Mouse (Mus musculus) neural tube, embryonic 11.5 days (tissue): ENCODE data around the gene Smox. TPM values are rescaled to one million over a fixed set of nuclear protein-coding genes. Genes with fewer than 3 reads are reported as not detected.

ENCODE experiments used
- ATAC-seq: fragments of 200-750 bp; cut with Nextera tagmentation; 2 replicates; pipeline ENCODE4 v1.8.0; 2017; ENCODE audit warnings: moderate number of reproducible peaks, mild to moderate bottlenecking, moderate TSS enrichment, moderate library complexity; ENCODE audit not compliant: insufficient read depth, low FRiP score, low TSS enrichment
- DNase-seq: peaks from one replicate; pipeline ENCODE4 v3.0.0-alpha.2; 2015; ENCODE audit warnings: low spot score
- H3K27ac ChIP-seq: fragments of 300-500 bp; sonication (generic); 2 replicates; pipeline ENCODE4 v1.5.1; 2014; ENCODE audit warnings: low read depth, mild to moderate bottlenecking, low read length
- H3K27me3 ChIP-seq: fragments of 300-500 bp; sonication (generic); 2 replicates; pipeline ENCODE4 v1.6.1; 2014; ENCODE audit warnings: mild to moderate bottlenecking, low read length, mixed read lengths; ENCODE audit not compliant: control insufficient read depth, insufficient read depth
- H3K36me3 ChIP-seq: fragments of 300-500 bp; sonication (generic); 2 replicates; pipeline ENCODE4 v1.6.1; 2014; ENCODE audit warnings: mild to moderate bottlenecking, low read length, moderate library complexity, mixed read lengths; ENCODE audit not compliant: control insufficient read depth, insufficient read depth
- H3K4me1 ChIP-seq: fragments of 300-500 bp; sonication (generic); 2 replicates; pipeline ENCODE4 v1.6.1; 2014; ENCODE audit warnings: low read length, mixed read lengths; ENCODE audit not compliant: control insufficient read depth, insufficient read depth
- H3K4me2 ChIP-seq: fragments of 300-500 bp; sonication (generic); 2 replicates; pipeline ENCODE4 v1.6.1; 2014; ENCODE audit warnings: low read depth, mild to moderate bottlenecking, moderate library complexity
- H3K4me3 ChIP-seq: fragments of 300-500 bp; sonication (generic); 2 replicates; pipeline ENCODE4 v1.5.1; 2014; ENCODE audit warnings: low read depth, low read length
- H3K9ac ChIP-seq: fragments of 300-500 bp; sonication (generic); 2 replicates; pipeline ENCODE4 v1.6.1; 2014; ENCODE audit warnings: mild to moderate bottlenecking, low read length
- H3K9me3 ChIP-seq: fragments of 300-500 bp; sonication (generic); 2 replicates; pipeline ENCODE4 v1.6.1; 2016; ENCODE audit warnings: low read length; ENCODE audit not compliant: control insufficient read depth
- WGBS: fragments of 180-500 bp; shearing (Covaris S2); extraction: QIAGEN DNeasy Blood & Tissue Kit; methylation state at CpG from one replicate; pipeline ENCODE4 v1.1.7; 2014; 5-methylcytosine and 5-hydroxymethylcytosine counted together
- polyA plus RNA-seq: library from polyadenylated mRNA; unstranded; fragments of >200 nt; fragmentation: Nextera tagmentation; extraction: Ambion mirVana; gene quantifications from 2 replicates; pipeline ENCODE4 v1.2.1, GENCODE M21; 2014

Smox gene
- polyA plus RNA-seq, 1 experiment from 2014 or later = 29.7 TPM

DNA sequence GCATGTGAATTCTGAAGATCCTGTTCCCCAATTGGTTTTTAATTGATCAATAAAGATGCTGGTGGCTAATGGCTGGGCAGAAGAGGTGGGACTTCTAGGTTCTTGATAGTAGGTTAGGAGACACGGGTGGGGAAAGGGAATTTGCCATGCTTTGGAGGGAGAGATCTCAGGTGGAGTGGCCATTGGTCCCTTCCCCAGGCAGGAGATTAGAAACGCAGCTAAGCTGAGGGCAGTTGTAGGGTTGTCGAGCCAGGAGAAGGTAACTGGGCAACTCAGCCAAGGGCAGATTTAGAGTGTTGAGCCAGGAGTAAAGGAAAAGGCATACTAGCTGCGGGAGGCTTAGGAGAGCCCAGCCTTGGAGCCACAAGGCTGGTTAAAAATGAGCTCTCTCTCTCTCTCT is 3.0 kb upstream of the Smox start:
- Histone ChIP-seq H3K9ac (no peak overlapping the region), H3K4me1 (peaks cover 6% of the 10 kb centered on the region), H3K4me3 (no peak overlapping the region), H3K27me3 (no peaks in the 10 kb centered on the region), H3K36me3 (no peaks in the 10 kb centered on the region), H3K9me3 (no peaks in the 10 kb centered on the region), H3K27ac (no peak overlapping the region), H3K4me2 (no peak overlapping the region)
- no peak for ATAC-seq
- no peak for DNase-seq
- 80% methylated on average over 4 of the region's 4 CpGs for WGBS

DNA sequence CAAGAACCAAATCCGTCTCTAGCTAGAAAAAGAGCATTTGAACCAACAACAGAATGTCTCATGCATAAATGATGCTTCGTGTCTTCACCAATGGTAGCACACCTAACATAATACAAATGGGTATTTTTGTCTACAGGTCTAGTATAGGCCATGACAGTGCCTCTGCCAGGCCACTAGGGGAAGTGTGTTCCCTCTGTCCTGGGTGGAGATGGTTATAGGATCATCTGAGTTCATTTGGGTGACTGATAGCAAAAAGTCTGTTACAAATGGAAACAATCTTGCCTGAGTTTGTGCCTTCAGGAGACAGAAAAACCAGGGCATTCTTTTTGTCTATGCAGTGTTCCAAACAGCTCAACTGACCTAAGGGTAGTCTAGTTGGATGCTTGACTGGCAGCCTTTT is 2.4 kb upstream of the Smox start:
- H3K27ac ChIP-seq = no peak overlapping the region
- no peaks in the 10 kb centered on the region for H3K9me3 ChIP-seq
- no peak for ATAC-seq
- no peak overlapping the region for H3K4me3 ChIP-seq
- no peak overlapping the region for H3K9ac ChIP-seq
- H3K4me1 ChIP-seq = peaks cover 6% of the 10 kb centered on the region
- 94% methylated on average over 2 of the region's 2 CpGs for WGBS
- H3K4me2 ChIP-seq = no peak overlapping the region
- DNase-seq = no peak
- no peaks in the 10 kb centered on the region for H3K27me3 ChIP-seq
- no peaks in the 10 kb centered on the region for H3K36me3 ChIP-seq

DNA sequence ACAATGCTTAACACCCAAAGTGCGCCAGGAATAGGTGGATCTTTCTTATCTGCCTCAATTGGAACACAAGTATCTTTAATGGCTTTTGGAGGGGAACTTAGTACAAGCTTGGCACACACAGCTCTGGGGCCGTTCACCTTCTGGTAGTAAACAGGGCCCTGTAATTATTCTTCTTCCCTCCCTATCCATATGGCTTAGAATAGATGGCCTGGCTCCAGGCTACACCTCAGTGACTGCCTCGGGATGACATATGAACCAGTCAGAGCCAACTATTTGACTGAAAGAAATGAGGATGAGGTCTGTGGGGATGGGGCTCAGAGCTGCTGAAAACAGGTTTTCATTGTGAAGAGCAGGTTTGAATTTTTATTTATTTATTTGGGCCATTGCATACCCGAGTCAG is 1.7 kb upstream of the Smox start:
- no peak for DNase-seq
- ATAC-seq = no peak
- Histone ChIP-seq H3K27ac (no peak overlapping the region), H3K4me1 (peaks cover 6% of the 10 kb centered on the region), H3K4me3 (no peak overlapping the region), H3K9ac (no peak overlapping the region), H3K27me3 (no peaks in the 10 kb centered on the region), H3K4me2 (no peak overlapping the region), H3K36me3 (no peaks in the 10 kb centered on the region), H3K9me3 (no peaks in the 10 kb centered on the region)
- 66% methylated on average over 4 of the region's 4 CpGs for WGBS

DNA sequence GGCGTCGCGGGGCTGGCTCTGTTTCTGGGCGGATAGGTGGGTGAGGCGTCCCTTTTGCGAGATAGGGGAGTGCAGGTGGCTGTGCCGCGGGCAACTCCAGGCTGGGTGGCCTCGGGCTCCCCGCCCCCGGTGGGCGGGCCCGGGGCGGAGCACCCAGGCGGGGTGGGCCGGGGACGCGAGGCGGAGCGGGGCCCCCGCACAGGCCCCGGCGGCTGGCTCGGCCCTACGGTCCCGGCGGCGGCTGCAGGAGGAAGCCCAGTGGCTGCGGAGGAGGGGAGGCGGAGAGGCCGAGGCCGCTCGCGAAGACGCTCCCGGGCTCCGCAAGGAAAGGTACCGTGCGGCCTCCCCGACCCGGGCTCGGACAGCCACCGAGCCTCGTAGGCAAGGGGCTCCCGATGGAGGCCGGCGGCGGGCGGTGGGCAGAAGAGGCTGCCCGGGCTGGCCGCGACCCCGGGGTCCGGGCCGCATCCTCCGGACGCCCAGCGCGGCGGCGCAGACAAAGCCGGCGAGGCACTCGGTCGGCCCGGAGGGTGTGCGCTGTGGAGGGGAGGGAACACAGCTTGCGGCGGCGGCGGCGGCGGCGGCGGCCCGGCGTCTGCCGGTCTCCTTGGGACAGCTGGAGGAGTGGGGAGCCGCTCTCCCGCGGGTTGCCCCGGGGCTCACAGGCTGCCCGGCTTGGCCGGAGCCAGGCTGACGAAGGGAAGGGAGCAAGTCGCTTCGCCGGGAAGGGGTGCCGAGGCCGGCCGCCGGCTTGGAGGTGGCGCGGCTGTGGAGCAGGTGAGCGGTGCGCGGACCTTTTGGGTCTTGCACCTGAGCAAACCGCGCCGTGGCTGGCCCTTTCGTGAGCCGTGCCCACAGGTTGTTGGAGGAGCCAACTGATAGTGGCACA is 655 bp downstream of the Smox start:
- ATAC-seq = peak; percentile 93
- under 1% methylated on average over 89 of the region's 102 CpGs for WGBS
- peak overlapping the region; percentile 59 for H3K4me2 ChIP-seq
- no peaks in the 10 kb centered on the region for H3K36me3 ChIP-seq
- H3K4me3 ChIP-seq = peak overlapping the region; percentile 76
- peak overlapping the region; percentile 85 for H3K9ac ChIP-seq
- H3K4me1 ChIP-seq = peaks cover 6% of the 10 kb centered on the region
- peak overlapping the region; percentile 45 for H3K27ac ChIP-seq
- peak; percentile 84 for DNase-seq
- H3K9me3 ChIP-seq = no peaks in the 10 kb centered on the region
- no peaks in the 10 kb centered on the region for H3K27me3 ChIP-seq

DNA sequence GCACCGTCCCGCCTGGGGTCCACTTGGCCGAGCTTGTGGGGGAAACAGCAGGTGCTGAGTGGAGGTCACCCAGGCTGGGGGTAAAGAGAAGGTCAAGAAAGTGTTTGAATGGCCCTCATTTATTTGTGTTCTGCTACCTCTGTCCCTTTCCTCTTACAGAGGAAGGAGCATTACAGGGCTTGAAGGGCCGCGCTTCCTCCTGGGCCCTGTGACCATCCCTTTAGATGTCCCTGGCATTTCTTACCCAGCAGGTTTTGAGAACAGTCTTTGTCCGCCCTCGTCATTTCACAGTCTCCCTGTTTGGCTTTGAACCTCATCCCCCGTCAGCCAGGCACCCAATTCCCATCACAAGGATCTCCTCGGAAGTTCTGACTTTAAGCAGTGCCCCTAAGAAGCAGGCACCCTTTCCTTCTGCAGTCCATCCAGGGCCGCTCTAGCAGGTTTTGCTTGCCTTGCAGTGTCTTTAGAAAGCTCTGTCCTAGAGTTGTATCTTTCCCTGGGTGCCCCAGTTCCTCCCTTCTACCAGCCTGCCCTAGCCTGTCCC is 1.4 kb downstream of the Smox start:
- ATAC-seq = no peak

DNA sequence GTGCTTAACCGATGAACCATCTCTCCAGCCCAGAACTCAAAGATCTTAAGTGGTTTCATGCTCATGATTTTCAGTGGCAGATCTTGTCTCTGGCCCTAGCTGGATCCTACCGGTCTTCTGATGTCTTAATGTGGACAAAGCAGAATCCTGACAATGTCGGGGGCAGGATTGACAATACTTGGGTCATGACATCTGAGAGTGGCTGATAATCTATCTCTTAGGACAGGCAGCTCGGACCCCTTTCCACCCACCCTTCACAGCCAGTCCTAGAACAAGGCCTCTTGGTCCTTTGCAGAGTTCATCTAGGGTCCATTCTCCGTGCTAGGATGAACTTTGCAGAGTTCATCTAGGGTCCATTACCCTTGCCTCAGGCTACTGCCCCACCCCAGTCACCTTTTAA is 2.1 kb downstream of the Smox start:
- no peaks in the 10 kb centered on the region for H3K27me3 ChIP-seq
- H3K36me3 ChIP-seq = no peaks in the 10 kb centered on the region
- no peak overlapping the region for H3K27ac ChIP-seq
- no peaks in the 10 kb centered on the region for H3K9me3 ChIP-seq
- DNase-seq (no peak), ATAC-seq (no peak)
- H3K4me3 ChIP-seq = peak overlapping the region; percentile 76; the same call in 1 of the 2 replicates
- H3K4me1 ChIP-seq = peaks cover 6% of the 10 kb centered on the region
- H3K4me2 ChIP-seq = peak overlapping the region; percentile 3; the same call in 1 of the 2 replicates
- no peak overlapping the region for H3K9ac ChIP-seq
- WGBS = 49% methylated on average over 5 of the region's 5 CpGs

More for the DNA sequence above, 1.4 kb downstream of the Smox start:
- DNase-seq = no peak
- H3K27ac ChIP-seq = no peak overlapping the region
- H3K4me2 ChIP-seq = peak overlapping the region; percentile 59
- no peaks in the 10 kb centered on the region for H3K27me3 ChIP-seq
- H3K9me3 ChIP-seq = no peaks in the 10 kb centered on the region
- H3K4me3 ChIP-seq = peak overlapping the region; percentile 76
- H3K9ac ChIP-seq = peak overlapping the region; percentile 85
- 7% methylated on average over 10 of the region's 10 CpGs for WGBS
- H3K4me1 ChIP-seq = peaks cover 6% of the 10 kb centered on the region
- H3K36me3 ChIP-seq = no peaks in the 10 kb centered on the region

DNA sequence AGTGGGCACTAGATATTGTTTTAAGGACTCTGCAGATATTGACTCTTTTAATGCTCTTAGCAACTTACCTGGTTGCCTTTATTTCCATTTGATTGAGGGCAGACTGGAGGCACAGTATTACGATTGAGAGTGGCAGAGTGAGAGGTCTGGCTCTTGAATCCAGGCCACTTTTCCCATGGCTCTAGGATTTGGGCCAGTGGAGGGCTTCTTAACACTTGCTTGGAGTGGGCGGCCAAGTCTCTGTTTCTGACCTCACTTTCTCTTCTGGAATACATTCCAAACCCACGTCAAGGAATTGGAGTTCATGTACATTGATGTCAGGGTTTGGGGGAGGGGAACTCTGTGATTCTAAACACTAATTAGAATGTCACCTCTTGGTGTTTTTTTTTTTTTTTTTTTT is 4.0 kb downstream of the Smox start:
- ATAC-seq = no peak
- H3K27me3 ChIP-seq = no peaks in the 10 kb centered on the region
- H3K4me2 ChIP-seq = no peak overlapping the region
- no peak overlapping the region for H3K9ac ChIP-seq
- no peak overlapping the region for H3K4me3 ChIP-seq
- H3K4me1 ChIP-seq = peaks cover 10% of the 10 kb centered on the region
- no peak overlapping the region for H3K27ac ChIP-seq
- 82% methylated on average over 3 of the region's 3 CpGs for WGBS
- no peaks in the 10 kb centered on the region for H3K9me3 ChIP-seq
- H3K36me3 ChIP-seq = no peaks in the 10 kb centered on the region
- DNase-seq = no peak

DNA sequence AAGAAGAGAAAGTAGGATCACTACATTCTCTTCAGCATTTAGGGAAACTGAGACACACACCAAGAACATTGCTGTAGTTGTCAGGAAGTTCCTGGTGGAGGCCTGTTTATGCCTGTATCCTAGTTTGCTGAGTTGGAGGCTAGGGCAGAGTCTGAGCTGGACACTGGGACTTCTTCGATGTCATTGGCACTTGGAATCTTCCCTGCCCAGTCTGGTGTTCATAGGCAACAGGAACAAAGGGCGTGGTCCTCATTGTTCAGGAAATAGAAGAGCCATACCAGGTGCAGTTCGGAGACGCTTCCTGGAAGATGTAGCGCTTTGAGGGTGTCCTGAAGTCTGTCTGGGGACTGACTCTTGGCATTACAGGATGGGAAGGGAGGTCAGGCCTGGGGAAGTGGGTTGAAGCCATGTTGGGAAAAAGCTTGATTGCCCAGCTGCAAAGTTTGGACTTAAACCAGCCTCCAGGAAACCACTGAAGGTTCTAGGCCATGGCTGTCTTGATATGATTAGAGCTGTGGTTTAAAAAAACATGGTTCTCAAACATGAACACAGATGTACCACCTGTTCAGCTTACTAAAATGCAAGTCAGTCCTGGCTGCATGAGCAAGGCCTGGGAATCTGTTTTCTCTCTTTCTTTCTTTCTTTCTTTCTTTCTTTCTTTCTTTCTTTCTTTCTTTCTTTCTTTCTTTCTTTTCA is 5.0 kb downstream of the Smox start:
- Histone ChIP-seq H3K4me3 (no peak overlapping the region), H3K9ac (no peak overlapping the region), H3K4me1 (peaks cover 10% of the 10 kb centered on the region), H3K27ac (no peak overlapping the region), H3K27me3 (no peaks in the 10 kb centered on the region), H3K36me3 (no peaks in the 10 kb centered on the region), H3K9me3 (no peaks in the 10 kb centered on the region), H3K4me2 (no peak overlapping the region)
- no peak for ATAC-seq
- DNase-seq = no peak
- 88% methylated on average over 5 of the region's 5 CpGs for WGBS
